Mouse (Mus musculus): ENCODE measurements around the gene Hira.

DNA sequence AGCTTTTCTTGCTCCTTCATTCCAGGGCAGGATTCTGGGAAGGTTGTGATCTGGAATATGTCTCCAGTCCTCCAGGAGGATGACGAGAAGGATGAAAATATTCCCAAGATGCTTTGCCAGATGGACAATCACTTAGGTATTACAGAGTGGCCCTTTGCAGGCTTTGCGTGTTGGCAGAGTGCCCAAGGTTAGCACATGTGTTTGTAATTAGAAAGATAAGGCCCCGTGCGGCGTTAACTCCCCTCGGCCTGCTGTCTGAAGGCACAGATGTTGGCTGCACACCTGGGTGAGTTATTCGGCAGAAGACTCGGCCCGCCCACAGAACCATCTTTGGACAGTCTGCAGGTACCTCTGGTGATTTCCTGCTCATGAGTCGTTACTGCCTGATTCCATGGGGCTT, 19.6 kb downstream of the Hira start:
- TF ChIP-seq CTCF (IDR thresholded peaks at IDR 0.05; ENCODE audit: control insufficient read depth, insufficient read depth, insufficient read length) = no peak
- no peak for TF ChIP-seq MAX (IDR thresholded peaks at IDR 0.05)
